Mouse (Mus musculus) neural tube, embryonic 13.5 days (tissue): ENCODE measurements around the gene Gria2. TPM values are rescaled to one million over a fixed set of nuclear protein-coding genes. Genes with fewer than 3 reads are reported as not detected.

Source experiments
- ATAC-seq: fragments of 200-750 bp; cut with Nextera tagmentation; 2 replicates; pipeline ENCODE4 v1.8.0; 2017; ENCODE audit warnings: low read depth, mild to moderate bottlenecking, moderate TSS enrichment, moderate library complexity
- H3K27ac ChIP-seq: fragments of 300-500 bp; sonication (generic); replicated peaks from 2 replicates; pipeline ENCODE4 v1.5.1; 2015; ENCODE audit warnings: moderate library complexity, mild to moderate bottlenecking, inconsistent platforms
- H3K27me3 ChIP-seq: fragments of 300-500 bp; sonication (generic); 2 replicates; pipeline ENCODE4 v1.6.1; 2015; ENCODE audit warnings: mild to moderate bottlenecking, inconsistent platforms
- H3K36me3 ChIP-seq: fragments of 300-500 bp; sonication (generic); 2 replicates; pipeline ENCODE4 v1.6.1; 2015; ENCODE audit warnings: mild to moderate bottlenecking, inconsistent platforms
- H3K4me1 ChIP-seq: fragments of 300-500 bp; sonication (generic); replicated peaks from 2 replicates; pipeline ENCODE4 v1.6.1; 2015; ENCODE audit warnings: inconsistent platforms
- H3K4me2 ChIP-seq: fragments of 300-500 bp; sonication (generic); 2 replicates; pipeline ENCODE4 v1.6.1; 2015; ENCODE audit warnings: inconsistent platforms, mild to moderate bottlenecking, moderate library complexity
- H3K4me3 ChIP-seq: fragments of 300-500 bp; sonication (generic); 2 replicates; pipeline ENCODE4 v1.5.1; 2015; ENCODE audit warnings: mild to moderate bottlenecking, inconsistent platforms
- H3K9ac ChIP-seq: fragments of 300-500 bp; sonication (generic); 2 replicates; pipeline ENCODE4 v1.6.1; 2015; ENCODE audit warnings: moderate library complexity, mild to moderate bottlenecking, inconsistent platforms
- H3K9me3 ChIP-seq: fragments of 300-500 bp; sonication (generic); 2 replicates; pipeline ENCODE4 v1.6.1; 2016; ENCODE audit warnings: inconsistent platforms
- WGBS: fragments of 180-500 bp; shearing (Covaris S2); methylation state at CpG from one replicate; pipeline ENCODE4 v1.1.7; 2015; 5-methylcytosine and 5-hydroxymethylcytosine counted together
- polyA plus RNA-seq: library from polyadenylated mRNA; unstranded; fragments of >200 nt; fragmentation: Nextera tagmentation; extraction: Ambion mirVana; gene quantifications from 2 replicates; pipeline ENCODE4 v1.2.1, GENCODE M21; 2015

The Gria2 gene
- polyA plus RNA-seq, 1 experiment from 2014 or later = 89.1 TPM

DNA sequence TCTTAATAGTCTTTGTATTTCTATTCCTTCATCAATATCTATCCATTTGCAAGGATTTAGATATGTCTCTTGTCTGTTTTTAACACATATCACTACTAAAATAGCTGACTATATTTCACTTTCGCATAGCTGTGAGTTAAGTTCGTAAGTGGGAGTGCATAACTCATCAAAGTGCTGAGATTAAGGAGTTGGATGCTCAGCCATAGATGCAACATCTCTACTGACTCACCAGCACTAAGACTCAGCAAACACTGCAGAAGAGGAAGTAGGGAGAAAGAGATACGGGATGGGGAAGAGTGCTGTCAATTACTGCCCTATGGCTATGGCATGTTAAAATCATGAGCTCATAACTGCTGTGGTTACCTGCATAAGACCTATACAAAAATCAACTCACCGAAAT lies 29.4 kb downstream of the Gria2 start:
- Histone ChIP-seq H3K4me3 (no peak overlapping the region), H3K4me2 (no peak overlapping the region), H3K27me3 (no peaks in the 10 kb centered on the region), H3K36me3 (no peaks in the 10 kb centered on the region), H3K4me1 (peaks cover 6% of the 10 kb centered on the region; the same call in 1 of the 2 replicates), H3K9ac (no peak overlapping the region), H3K9me3 (no peaks in the 10 kb centered on the region), H3K27ac (no peak overlapping the region)
- WGBS = 84% methylated on average over 4 of the region's 4 CpGs
- ATAC-seq = no peak

DNA sequence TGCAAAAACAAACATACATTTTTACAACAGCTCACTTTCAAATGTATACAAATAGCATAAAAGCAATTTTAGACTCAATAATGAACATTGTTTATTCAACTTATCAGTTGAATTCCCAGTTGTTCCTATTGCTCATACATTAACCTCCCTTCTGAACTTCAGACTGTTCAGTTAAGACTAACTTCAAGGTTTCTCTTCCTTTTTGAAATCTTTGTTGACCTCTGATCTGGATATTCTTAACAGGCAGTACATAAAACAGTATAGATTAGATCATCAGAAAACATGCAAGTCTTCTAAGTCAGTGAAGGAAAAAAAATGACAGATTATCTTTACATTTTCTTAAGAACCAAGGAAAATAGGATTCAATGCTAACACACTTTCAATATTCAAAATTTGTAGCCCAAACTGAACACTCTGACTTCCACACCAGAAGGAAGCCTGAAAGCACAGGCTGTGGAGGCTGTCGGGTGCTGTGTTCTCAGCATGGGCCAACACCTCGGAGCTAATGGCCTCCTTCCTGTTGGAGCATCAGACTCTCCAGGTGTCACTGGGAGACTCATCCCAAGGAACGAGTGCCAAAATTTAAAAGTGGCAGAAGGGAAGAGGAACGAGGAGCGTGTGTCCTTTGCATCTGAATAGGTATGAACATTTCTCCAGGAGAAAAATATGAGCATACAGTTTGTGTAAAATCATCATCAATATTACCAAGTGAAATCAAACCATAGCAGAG lies 33.0 kb downstream of the Gria2 start:
- Histone ChIP-seq H3K27ac (no peak overlapping the region), H3K27me3 (no peaks in the 10 kb centered on the region), H3K9ac (no peak overlapping the region), H3K4me1 (peaks cover 6% of the 10 kb centered on the region; the same call in 1 of the 2 replicates), H3K9me3 (no peaks in the 10 kb centered on the region), H3K4me2 (no peak overlapping the region), H3K36me3 (no peaks in the 10 kb centered on the region), H3K4me3 (no peak overlapping the region)
- no peak for ATAC-seq
- WGBS = 82% methylated on average over 5 of the region's 5 CpGs

- H3K4me1 ChIP-seq = no peaks in the 10 kb centered on the region
- no peaks in the 10 kb centered on the region for H3K9me3 ChIP-seq
- no peak for ATAC-seq
- H3K4me2 ChIP-seq = no peak overlapping the region
- H3K36me3 ChIP-seq = no peaks in the 10 kb centered on the region
- H3K4me3 ChIP-seq = no peak overlapping the region
- H3K9ac ChIP-seq = no peak overlapping the region
- WGBS = 78% methylated on average over 4 of the region's 4 CpGs
- H3K27me3 ChIP-seq = no peaks in the 10 kb centered on the region
- no peak overlapping the region for H3K27ac ChIP-seq
Observed at GRCm38 (mm10) chr3:80758955-80759354, 43.7 kb downstream of the Gria2 start.

GRCm38 (mm10) chr3:80758363-80758762 lies 44.3 kb downstream of the Gria2 start:
- 65% methylated on average over 2 of the region's 2 CpGs for WGBS
- H3K36me3 ChIP-seq = no peaks in the 10 kb centered on the region
- H3K27me3 ChIP-seq = no peaks in the 10 kb centered on the region
- ATAC-seq = no peak
- H3K9ac ChIP-seq = no peak overlapping the region
- H3K4me1 ChIP-seq = no peaks in the 10 kb centered on the region
- H3K4me3 ChIP-seq = no peak overlapping the region
- no peak overlapping the region for H3K27ac ChIP-seq
- H3K9me3 ChIP-seq = no peaks in the 10 kb centered on the region
- H3K4me2 ChIP-seq = no peak overlapping the region

DNA sequence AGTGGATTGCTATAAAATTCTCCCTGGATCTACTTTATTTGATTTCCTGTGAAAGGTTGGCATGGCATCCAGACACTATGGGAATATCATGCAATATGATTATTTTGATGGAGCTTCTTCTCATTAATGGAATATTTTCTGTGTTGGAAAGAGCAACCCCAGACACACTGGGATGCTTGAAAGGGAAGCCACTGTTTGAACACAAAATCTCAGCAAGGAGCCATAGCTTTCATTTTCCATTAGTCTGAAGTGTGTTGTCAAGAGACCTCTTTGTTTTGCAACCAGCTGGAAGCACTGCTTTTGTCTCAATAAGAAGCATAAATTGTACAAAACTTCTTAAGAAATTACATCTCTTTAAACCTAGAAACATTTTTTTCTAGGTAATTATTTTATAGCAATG lies 51.8 kb downstream of the Gria2 start:
- Histone ChIP-seq H3K27me3 (no peaks in the 10 kb centered on the region), H3K9ac (no peak overlapping the region), H3K4me2 (no peak overlapping the region)

GRCm38 (mm10) chr3:80725205-80725604 lies 77.4 kb downstream of the Gria2 start:
- peaks cover 11% of the 10 kb centered on the region for H3K36me3 ChIP-seq
- H3K27ac ChIP-seq = no peak overlapping the region
- no peak overlapping the region for H3K9ac ChIP-seq
- no peaks in the 10 kb centered on the region for H3K4me1 ChIP-seq
- no peak overlapping the region for H3K4me2 ChIP-seq
- no peak for ATAC-seq
- no peak overlapping the region for H3K4me3 ChIP-seq
- WGBS = 66% methylated on average over 3 of the region's 3 CpGs
- no peaks in the 10 kb centered on the region for H3K27me3 ChIP-seq
- no peaks in the 10 kb centered on the region for H3K9me3 ChIP-seq

More for the DNA sequence above, 51.8 kb downstream of the Gria2 start:
- Histone ChIP-seq H3K4me1 (no peaks in the 10 kb centered on the region), H3K4me3 (no peak overlapping the region), H3K27ac (no peak overlapping the region), H3K9me3 (no peaks in the 10 kb centered on the region), H3K36me3 (0 out of 2 replicates have a peak, but pooled peaks cover 5% of the 10 kb centered on the region)
- no peak for ATAC-seq

- Histone ChIP-seq H3K4me3 (no peak overlapping the region), H3K9ac (no peak overlapping the region), H3K27ac (no peak overlapping the region), H3K27me3 (no peaks in the 10 kb centered on the region), H3K4me1 (no peaks in the 10 kb centered on the region), H3K36me3 (peaks cover 13% of the 10 kb centered on the region), H3K4me2 (no peak overlapping the region), H3K9me3 (no peaks in the 10 kb centered on the region)
- 65% methylated on average over 3 of the region's 3 CpGs for WGBS
- no peak for ATAC-seq
Observed at GRCm38 (mm10) chr3:80713123-80713522, 89.5 kb downstream of the Gria2 start.

- ATAC-seq = no peak
Observed at GRCm38 (mm10) chr3:80708992-80709391, 93.6 kb downstream of the Gria2 start.

DNA sequence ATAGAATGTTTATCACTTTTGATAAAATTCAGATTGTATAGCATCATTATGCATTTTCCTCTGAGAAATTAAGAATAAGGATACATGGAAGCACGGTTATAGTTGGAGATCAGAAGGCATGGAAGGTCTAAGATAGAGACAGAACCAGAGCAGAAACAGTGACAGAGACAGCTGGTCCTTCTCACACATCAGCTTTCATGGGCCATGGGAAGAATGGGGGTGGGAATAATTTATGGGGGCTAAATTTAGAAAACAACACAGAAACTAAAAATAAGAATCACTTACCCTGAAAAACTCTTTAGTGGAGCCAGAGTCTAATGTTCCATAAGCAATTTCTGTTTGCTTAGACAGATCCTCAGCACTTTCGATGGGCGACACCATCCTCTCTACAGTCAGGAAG lies 100.5 kb downstream of the Gria2 start:
- whole genome bisulfite sequencing = 89% methylated on average over 3 of the region's 3 CpGs
- Histone ChIP-seq H3K4me1 (no peaks in the 10 kb centered on the region), H3K27ac (no peak overlapping the region)

More at GRCm38 (mm10) chr3:80708992-80709391, 93.6 kb downstream of the Gria2 start:
- Histone ChIP-seq H3K9ac (no peak overlapping the region), H3K27me3 (no peaks in the 10 kb centered on the region), H3K9me3 (no peaks in the 10 kb centered on the region), H3K4me3 (no peak overlapping the region), H3K27ac (no peak overlapping the region), H3K4me1 (no peaks in the 10 kb centered on the region), H3K4me2 (no peak overlapping the region), H3K36me3 (peaks cover 29% of the 10 kb centered on the region)

GRCm38 (mm10) chr3:80697523-80697922 lies 105.1 kb downstream of the Gria2 start:
- Histone ChIP-seq H3K4me1 (no peaks in the 10 kb centered on the region), H3K27ac (no peak overlapping the region)

More for the DNA sequence above, 100.5 kb downstream of the Gria2 start:
- Histone ChIP-seq H3K27me3 (no peaks in the 10 kb centered on the region), H3K4me2 (no peak overlapping the region), H3K9me3 (no peaks in the 10 kb centered on the region), H3K4me3 (no peak overlapping the region), H3K36me3 (peaks cover 11% of the 10 kb centered on the region), H3K9ac (no peak overlapping the region)
- ATAC-seq = no peak

DNA sequence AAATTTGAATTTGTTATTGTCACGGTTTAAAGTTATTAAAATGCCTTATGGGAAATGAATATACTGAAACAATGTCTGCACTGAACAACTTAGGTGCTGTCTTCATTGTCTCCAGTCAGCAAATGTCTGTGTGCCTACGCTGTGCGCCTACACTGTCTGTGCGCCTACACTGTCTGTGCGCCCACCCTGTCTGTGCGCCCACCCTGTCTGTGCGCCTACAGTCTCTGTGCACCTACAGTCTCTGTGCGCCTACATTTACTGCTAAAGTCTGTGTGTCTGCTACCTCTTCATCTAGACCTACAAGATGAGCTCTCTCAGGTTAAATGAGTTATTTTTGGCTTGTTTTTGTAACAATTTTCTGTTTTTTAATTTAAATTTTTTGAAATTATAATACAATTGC lies 107.7 kb downstream of the Gria2 start:
- Histone ChIP-seq H3K36me3 (0 out of 2 replicates have a peak, but pooled peaks cover 3% of the 10 kb centered on the region), H3K27ac (no peak overlapping the region), H3K4me3 (no peak overlapping the region), H3K27me3 (no peaks in the 10 kb centered on the region), H3K9me3 (no peaks in the 10 kb centered on the region), H3K9ac (no peak overlapping the region), H3K4me1 (no peaks in the 10 kb centered on the region), H3K4me2 (no peak overlapping the region)
- 94% methylated on average over 8 of the region's 8 CpGs for WGBS
- ATAC-seq = peak; percentile 59; the same call in 1 of the 2 replicates

More at GRCm38 (mm10) chr3:80697523-80697922, 105.1 kb downstream of the Gria2 start:
- Histone ChIP-seq H3K4me2 (no peak overlapping the region), H3K9ac (no peak overlapping the region), H3K27me3 (no peaks in the 10 kb centered on the region), H3K36me3 (0 out of 2 replicates have a peak, but pooled peaks cover 3% of the 10 kb centered on the region), H3K4me3 (no peak overlapping the region), H3K9me3 (no peaks in the 10 kb centered on the region)
- no peak for ATAC-seq
- 79% methylated on average over 4 of the region's 4 CpGs for WGBS

DNA sequence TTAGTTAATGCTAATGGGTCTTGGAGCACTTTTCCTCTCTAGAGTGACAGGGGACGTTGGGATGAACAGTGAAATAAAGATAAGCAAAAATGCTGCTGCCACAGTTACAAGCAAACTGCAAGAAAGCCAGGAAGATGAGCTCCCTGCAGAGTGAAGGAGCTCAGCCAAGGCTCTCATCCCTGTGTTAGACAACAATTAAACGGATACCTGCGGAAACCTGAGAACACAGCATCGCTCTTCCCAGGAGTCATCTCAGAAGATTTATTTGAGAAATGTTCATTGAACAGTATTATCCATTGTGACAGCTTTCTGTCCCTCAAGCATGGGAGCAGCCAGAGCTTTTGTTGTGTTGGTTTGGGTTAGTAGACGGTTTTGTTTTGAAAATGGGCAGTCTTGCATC lies 137.5 kb downstream of the Gria2 start:
- Histone ChIP-seq H3K9me3 (no peaks in the 10 kb centered on the region), H3K4me2 (no peak overlapping the region), H3K27me3 (no peaks in the 10 kb centered on the region), H3K4me3 (no peak overlapping the region), H3K4me1 (no peaks in the 10 kb centered on the region), H3K9ac (no peak overlapping the region), H3K36me3 (no peaks in the 10 kb centered on the region), H3K27ac (no peak overlapping the region)
- no peak for ATAC-seq
- WGBS = 59% methylated on average over 5 of the region's 5 CpGs

DNA sequence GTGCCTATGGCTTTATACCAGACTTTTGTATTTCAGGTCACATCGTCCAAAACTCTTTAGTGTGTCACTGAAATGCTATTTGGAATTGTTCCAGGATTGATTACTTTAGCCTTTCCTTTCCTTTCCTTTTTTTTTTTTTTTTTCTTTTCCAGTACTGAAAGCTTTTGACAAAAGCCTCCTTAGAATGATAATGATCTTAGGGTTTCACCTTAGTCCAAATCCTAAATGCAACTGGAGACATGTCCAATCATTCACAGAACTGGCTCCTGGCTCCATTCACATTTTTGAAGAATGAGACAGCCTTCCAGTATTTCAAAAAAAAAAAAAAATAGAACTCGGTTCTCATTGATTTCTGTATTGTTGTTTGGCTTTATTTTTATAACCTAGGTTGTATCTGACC lies 139.3 kb downstream of the Gria2 start:
- no peaks in the 10 kb centered on the region for H3K9me3 ChIP-seq
- H3K4me1 ChIP-seq = no peaks in the 10 kb centered on the region
- H3K9ac ChIP-seq = no peak overlapping the region
- H3K4me3 ChIP-seq = no peak overlapping the region
- no peaks in the 10 kb centered on the region for H3K27me3 ChIP-seq
- ATAC-seq = no peak
- H3K36me3 ChIP-seq = no peaks in the 10 kb centered on the region
- no peak overlapping the region for H3K27ac ChIP-seq
- H3K4me2 ChIP-seq = no peak overlapping the region
- WGBS = 70% methylated on average over 2 of the region's 2 CpGs
